Mouse (Mus musculus) CH12.LX (cell line): ENCODE results near the gene Slc9a1. TPM values are rescaled to one million over a fixed set of nuclear protein-coding genes. Genes with fewer than 3 reads are reported as not detected.

Source experiments
- DNase-seq: peaks from one replicate; pipeline ENCODE4 v3.0.0-alpha.2; 2013; ENCODE audit errors: extremely low read depth
- H3K27ac ChIP-seq: 2 replicates; pipeline ENCODE4 v1.5.1; 2012; ENCODE audit warnings: low read depth, mild to moderate bottlenecking, control low read depth, moderate library complexity; ENCODE audit not compliant: insufficient read depth
- H3K27me3 ChIP-seq: replicated peaks from 2 replicates; pipeline ENCODE3; 2012; ENCODE audit warnings: inconsistent platforms
- H3K36me3 ChIP-seq, 2 experiments: replicated peaks in 1 of 2; 2 replicates each; pipeline versions ENCODE3 to v1.6.1; 2012; ENCODE audit warnings: inconsistent platforms in 1 of 2, low read length in 1 of 2, mild to moderate bottlenecking in 1 of 2, mixed read lengths in 1 of 2, moderate library complexity in 1 of 2; ENCODE audit not compliant: control insufficient read depth in 1 of 2, insufficient read depth in 1 of 2
- H3K4me1 ChIP-seq, 2 experiments: 2 replicates each; pipeline ENCODE4 v1.6.1; 2012; ENCODE audit warnings: inconsistent platforms in 1 of 2, moderate library complexity in 1 of 2; ENCODE audit not compliant: insufficient read depth in 2 of 2, control insufficient read depth in 1 of 2
- H3K4me2 ChIP-seq: 2 replicates; pipeline ENCODE4 v1.6.1; 2012; ENCODE audit warnings: low read depth, mild to moderate bottlenecking, control low read depth; ENCODE audit not compliant: poor library complexity, insufficient read depth, severe bottlenecking
- H3K4me3 ChIP-seq, 3 experiments: fragments of 150-350 bp in 1 of 3; sonication (generic) in 1 of 3; replicated peaks in 1 of 3; 2 replicates each; pipeline versions ENCODE3 to v1.5.1; 2011 to 2012; ENCODE audit warnings: low read depth in 2 of 3, low read length in 2 of 3, mild to moderate bottlenecking in 2 of 3, moderate library complexity in 2 of 3, control low read depth in 1 of 3, improper control_type of control experiment in 1 of 3, inconsistent platforms in 1 of 3, mixed read lengths in 1 of 3; ENCODE audit not compliant: poor library complexity in 1 of 3
- H3K79me2 ChIP-seq: replicated peaks from 2 replicates; pipeline ENCODE4 v1.6.1; 2012; ENCODE audit warnings: mild to moderate bottlenecking, moderate library complexity; ENCODE audit not compliant: control insufficient read depth, poor library complexity, insufficient read depth, severe bottlenecking; ENCODE audit errors: extremely low read depth
- H3K9ac ChIP-seq: 2 replicates; pipeline ENCODE4 v1.6.1; 2012; ENCODE audit warnings: low read depth, mild to moderate bottlenecking, control low read depth, moderate library complexity; ENCODE audit not compliant: insufficient read depth
- H3K9me3 ChIP-seq: replicated peaks from 2 replicates; pipeline ENCODE3; 2012; ENCODE audit warnings: low read length, inconsistent platforms, mixed read lengths
- CHD1 ChIP-seq: IDR thresholded peaks from 2 replicates; pipeline ENCODE4 v1.6.1; 2012; ENCODE audit warnings: low read depth, low read length, improper control_type of control experiment, inconsistent platforms
- CHD2 ChIP-seq: IDR thresholded peaks from 2 replicates; pipeline ENCODE4 v1.6.1; 2011; ENCODE audit warnings: low read length, improper control_type of control experiment
- CTCF ChIP-seq, 2 experiments: IDR thresholded peaks in 1 of 2; conservative IDR thresholded peaks in 1 of 2; 2 replicates each; pipeline ENCODE4 v1.5.1; 2011 to 2012; ENCODE audit warnings: low read depth in 2 of 2, low read length in 2 of 2, improper control_type of control experiment in 1 of 2, inconsistent platforms in 1 of 2, mild to moderate bottlenecking in 1 of 2, moderate library complexity in 1 of 2
- E2F4 ChIP-seq: IDR thresholded peaks from 2 replicates; pipeline ENCODE4 v1.6.1; 2011; ENCODE audit warnings: low read depth, low read length, improper control_type of control experiment; ENCODE audit not compliant: insufficient replicate concordance
- ELF1 ChIP-seq: IDR thresholded peaks from 2 replicates; pipeline ENCODE4 v1.6.1; 2014; ENCODE audit warnings: low read depth, mild to moderate bottlenecking, inconsistent platforms, low read length, improper control_type of control experiment
- ETS1 ChIP-seq: conservative IDR thresholded peaks from 2 replicates; pipeline ENCODE4 v1.6.1; 2012; ENCODE audit warnings: low read depth, mild to moderate bottlenecking, inconsistent platforms, low read length, improper control_type of control experiment, moderate library complexity
- GABPA ChIP-seq: IDR thresholded peaks from 2 replicates; pipeline ENCODE4 v1.6.1; 2012; ENCODE audit warnings: low read depth, low read length, improper control_type of control experiment, inconsistent platforms; ENCODE audit not compliant: insufficient replicate concordance
- HCFC1 ChIP-seq: IDR thresholded peaks from 2 replicates; pipeline ENCODE4 v1.6.1; 2012; ENCODE audit warnings: low read depth, mild to moderate bottlenecking, inconsistent platforms, low read length, improper control_type of control experiment
- IRF4 ChIP-seq: IDR thresholded peaks from 2 replicates; pipeline ENCODE4 v1.6.1; 2014; ENCODE audit warnings: low read depth, mild to moderate bottlenecking, inconsistent platforms, low read length, improper control_type of control experiment
- JUN ChIP-seq: IDR thresholded peaks from 2 replicates; pipeline ENCODE4 v1.6.1; 2011; ENCODE audit warnings: low read depth, mild to moderate bottlenecking, low read length, improper control_type of control experiment, moderate library complexity; ENCODE audit not compliant: insufficient read depth
- JUND ChIP-seq: conservative IDR thresholded peaks from 2 replicates; pipeline ENCODE4 v1.6.1; 2011; ENCODE audit warnings: low read depth, low read length, improper control_type of control experiment
- KAT2A ChIP-seq: IDR thresholded peaks from 2 replicates; pipeline ENCODE4 v1.6.1; 2012; ENCODE audit warnings: low read length, improper control_type of control experiment, inconsistent platforms; ENCODE audit not compliant: insufficient replicate concordance
- MAFK ChIP-seq: IDR thresholded peaks from 2 replicates; pipeline ENCODE4 v1.6.1; 2011; ENCODE audit warnings: low read length, improper control_type of control experiment; ENCODE audit not compliant: insufficient replicate concordance
- MAX ChIP-seq: IDR thresholded peaks from 2 replicates; pipeline ENCODE4 v1.6.1; 2011; ENCODE audit warnings: low read length, improper control_type of control experiment
- MAZ ChIP-seq: IDR thresholded peaks from 2 replicates; pipeline ENCODE4 v1.6.1; 2012; ENCODE audit warnings: low read depth, mild to moderate bottlenecking, inconsistent platforms, low read length, improper control_type of control experiment, moderate library complexity
- MXI1 ChIP-seq: IDR thresholded peaks from 2 replicates; pipeline ENCODE4 v1.6.1; 2011; ENCODE audit warnings: mild to moderate bottlenecking, low read depth, low read length, improper control_type of control experiment
- NRF1 ChIP-seq: IDR thresholded peaks from 2 replicates; pipeline ENCODE4 v1.6.1; 2014; ENCODE audit warnings: low read depth, mild to moderate bottlenecking, inconsistent platforms, low read length, improper control_type of control experiment, moderate library complexity
- POLR2A ChIP-seq: IDR thresholded peaks from 2 replicates; pipeline ENCODE4 v1.6.1; 2011; ENCODE audit warnings: low read depth, mild to moderate bottlenecking, improper control_type of control experiment, low read length
- RAD21 ChIP-seq: IDR thresholded peaks from 2 replicates; pipeline ENCODE4 v1.6.1; 2011; ENCODE audit warnings: low read depth, mild to moderate bottlenecking, low read length, improper control_type of control experiment, moderate library complexity
- RCOR1 ChIP-seq: conservative IDR thresholded peaks from 2 replicates; pipeline ENCODE4 v1.6.1; 2012; ENCODE audit warnings: low read depth, mild to moderate bottlenecking, inconsistent platforms, low read length, improper control_type of control experiment
- SIN3A ChIP-seq: IDR thresholded peaks from 2 replicates; pipeline ENCODE4 v1.6.1; 2012; ENCODE audit warnings: low read length, improper control_type of control experiment, inconsistent platforms
- TCF12 ChIP-seq: IDR thresholded peaks from 2 replicates; pipeline ENCODE4 v1.6.1; 2014; ENCODE audit warnings: low read depth, mild to moderate bottlenecking, inconsistent platforms, low read length, improper control_type of control experiment
- UBTF ChIP-seq: IDR thresholded peaks from 2 replicates; pipeline ENCODE4 v1.6.1; 2012; ENCODE audit warnings: low read depth, mild to moderate bottlenecking, inconsistent platforms, low read length, improper control_type of control experiment, moderate library complexity
- USF1 ChIP-seq: IDR thresholded peaks from 2 replicates; pipeline ENCODE4 v1.6.1; 2014; ENCODE audit warnings: low read depth, mild to moderate bottlenecking, inconsistent platforms, low read length, improper control_type of control experiment
- USF2 ChIP-seq: conservative IDR thresholded peaks from 2 replicates; pipeline ENCODE4 v1.6.1; 2011; ENCODE audit warnings: low read depth, low read length, improper control_type of control experiment
- ZC3H11A ChIP-seq: IDR thresholded peaks from 2 replicates; pipeline ENCODE4 v1.6.1; 2012; ENCODE audit warnings: low read depth, mild to moderate bottlenecking, inconsistent platforms, low read length, improper control_type of control experiment
- ZKSCAN1 ChIP-seq: IDR thresholded peaks from 2 replicates; pipeline ENCODE4 v1.6.1; 2012; ENCODE audit warnings: low read depth, inconsistent platforms, low read length, improper control_type of control experiment, borderline replicate concordance
- ZNF384 ChIP-seq: IDR thresholded peaks from 2 replicates; pipeline ENCODE4 v1.6.1; 2012; ENCODE audit warnings: low read depth, low read length, improper control_type of control experiment, inconsistent platforms
- dilution Hi-C: fragments of 300-500 bp; cut with MboI; formaldehyde crosslinking; loops from 2 replicates; pipeline ENCODE4 v1.14.3; 2020; ENCODE audit warnings: low sequenced_read_pairs; ENCODE audit not compliant: extremely low pct_unique_long_range_greater_than_20kb, extremely low pct_ligation_motif_present
- in situ Hi-C: fragments of 300-500 bp; cut with MboI; formaldehyde crosslinking; loops from 3 replicates; pipeline ENCODE4 v1.14.3; 2019; ENCODE audit warnings: low sequenced_read_pairs, low pct_ligation_motif_present, low pct_unique_long_range_greater_than_20kb, mixed read lengths
- polyA plus RNA-seq: library from polyadenylated mRNA; unstranded; fragments of >175 nt; gene quantifications from 2 replicates; pipeline ENCODE4 v1.2.1, GENCODE M21; 2012; ENCODE audit warnings: low read depth; ENCODE audit not compliant: insufficient read length
- total RNA-seq, 2 experiments: library from RNA; depleted of rRNA; stranded (reverse); fragments of 300-350 nt in 1 of 2; fragments of >200 nt in 1 of 2; gene quantifications; 2 replicates each; pipeline ENCODE4 v1.2.3; 2012 to 2014

Slc9a1 gene
- total and polyA plus RNA-seq, 3 experiments, result 0.66 to 16.7 (median 4.7) TPM

DNA sequence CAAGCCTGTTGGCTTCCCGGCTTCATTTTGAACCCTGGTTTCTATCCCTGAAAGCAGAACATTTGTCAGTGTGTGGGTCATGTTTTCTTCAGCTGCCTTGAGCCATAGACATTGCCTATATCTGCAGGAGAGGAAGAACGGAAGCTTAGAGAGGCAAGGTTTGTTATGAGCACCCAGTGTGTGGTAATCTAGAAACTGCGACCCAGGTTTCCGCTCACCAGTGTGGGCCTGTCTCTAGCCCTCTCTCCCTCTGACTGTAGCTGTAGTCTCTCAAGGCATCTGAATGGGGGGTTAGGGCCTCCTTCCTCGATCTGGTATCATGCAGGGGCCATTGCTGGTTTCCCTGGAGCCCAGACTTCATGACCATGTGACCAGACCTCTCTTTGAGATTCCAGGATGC, 29.1 kb downstream of the Slc9a1 start:
- peaks cover 11 to 58% of the 10 kb centered on the region in 2 experiments for H3K4me1 ChIP-seq
- no peak overlapping the region for H3K4me2 ChIP-seq
- no peak overlapping the region for H3K27ac ChIP-seq
- dilution Hi-C loops, result no loop called here
- no peak for DNase-seq
- in situ Hi-C loops, result no loop called here
- H3K79me2 ChIP-seq, result no peaks in the 10 kb centered on the region; the same call in 1 of the 2 replicates
- no peak overlapping the region for H3K4me3 ChIP-seq
- no peaks in the 10 kb centered on the region for H3K27me3 ChIP-seq
- H3K36me3 ChIP-seq, result peaks cover 0 to 59% of the 10 kb centered on the region in 2 experiments
- TF ChIP-seq MAZ, result no peak
- no peak for TF ChIP-seq RAD21
- no peak for TF ChIP-seq ZKSCAN1
- TF ChIP-seq GABPA, result no peak
- no peak for TF ChIP-seq UBTF
- no peak for TF ChIP-seq CHD2
- no peak for TF ChIP-seq ETS1
- no peak for TF ChIP-seq USF1
- TF ChIP-seq JUND, result no peak
- no peak for TF ChIP-seq USF2
- TF ChIP-seq E2F4, result no peak
- TF ChIP-seq TCF12, result no peak
- no peak for TF ChIP-seq ELF1
- no peak for TF ChIP-seq IRF4
- no peak for TF ChIP-seq KAT2A
- no peak for TF ChIP-seq NRF1
- no peak for TF ChIP-seq RCOR1
- no peak for TF ChIP-seq CHD1
- H3K9me3 ChIP-seq, result no peaks in the 10 kb centered on the region
- no peak overlapping the region for H3K9ac ChIP-seq

DNA sequence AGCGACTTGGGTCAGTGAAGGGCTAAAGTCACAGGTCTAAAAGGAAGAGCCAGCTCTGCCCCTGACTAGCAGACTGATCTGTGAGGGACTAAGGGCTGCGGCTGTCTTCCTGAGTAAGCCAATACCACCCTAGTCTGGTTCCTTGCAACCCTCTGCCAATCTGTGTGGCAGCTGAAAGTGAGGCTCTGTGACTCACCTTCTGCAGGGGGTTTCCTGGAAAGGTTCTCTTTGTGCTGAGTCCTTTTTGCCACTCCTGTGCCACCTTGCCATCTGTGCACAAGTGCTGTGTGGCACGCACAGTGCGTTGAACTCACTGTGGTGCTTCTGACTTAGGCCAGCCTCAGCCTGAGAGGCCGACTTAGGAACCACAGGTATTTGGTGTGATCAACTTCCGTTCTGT, 30.0 kb downstream of the Slc9a1 start:
- Histone ChIP-seq H3K27ac (no peak overlapping the region), H3K9me3 (no peaks in the 10 kb centered on the region), H3K36me3 (peaks cover 0 to 62% of the 10 kb centered on the region in 2 experiments), H3K4me2 (no peak overlapping the region), H3K4me1 (peaks cover 11 to 57% of the 10 kb centered on the region in 2 experiments), H3K4me3 (no peak overlapping the region), H3K9ac (no peak overlapping the region), H3K27me3 (no peaks in the 10 kb centered on the region), H3K79me2 (no peaks in the 10 kb centered on the region; the same call in 1 of the 2 replicates)
- TF ChIP-seq CTCF (conservative IDR thresholded peaks at IDR 0.05 in 1 of 2, IDR thresholded peaks at IDR 0.05 in 1 of 2; ENCODE audit: low read depth in 2 of 2, low read length in 2 of 2) (no peak), E2F4 (no peak), JUND (no peak), MXI1 (no peak), MAX (no peak), MAZ (no peak), USF2 (no peak), KAT2A (no peak), SIN3A (no peak), RCOR1 (no peak), JUN (no peak), USF1 (no peak), MAFK (no peak), HCFC1 (no peak), POLR2A (no peak), RAD21 (no peak), ZNF384 (no peak), ZC3H11A (no peak), ZKSCAN1 (no peak), UBTF (no peak)
- dilution Hi-C loops (no loop called here), in situ Hi-C loops (no loop called here)
- no peak for DNase-seq
